Mouse (Mus musculus): ENCODE measurements around the gene Prep.
A peak's percentile ranks its signal among the peaks of the same experiment; 100 is the strongest.

Gene Prep

DNA sequence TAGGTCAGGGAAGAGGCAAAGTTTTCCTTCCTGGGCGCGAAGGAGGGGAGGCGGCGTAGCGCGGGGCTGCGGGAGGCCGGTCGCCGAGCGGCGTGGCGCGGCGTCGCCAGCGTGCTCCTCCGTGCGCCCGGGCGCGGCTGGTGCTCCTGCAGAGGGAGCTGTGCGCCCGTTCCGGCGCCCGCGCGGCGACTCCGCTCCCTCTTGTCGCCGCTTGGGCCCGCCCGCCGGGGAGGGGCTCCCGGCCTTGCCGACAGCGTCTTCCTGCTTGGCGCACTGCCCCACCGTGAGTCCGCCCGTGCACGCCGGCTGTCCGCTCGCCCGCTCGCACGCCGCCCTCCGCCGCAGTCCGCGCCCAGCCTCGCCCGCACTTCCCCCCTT lies at the start of gene Prep:
Gene Prep, plus strand, starts transcription at position 273 of the 378 bp plus-strand sequence.
- DNase-seq (ENCODE audit: extremely low read depth, low read depth, low spot score): no peak

GRCm38 (mm10) chr10:45017352-45017751 lies 49.7 kb upstream of the Prep start:
- DNase-seq (ENCODE audit: extremely low read depth, low read depth, low spot score): no peak

DNA sequence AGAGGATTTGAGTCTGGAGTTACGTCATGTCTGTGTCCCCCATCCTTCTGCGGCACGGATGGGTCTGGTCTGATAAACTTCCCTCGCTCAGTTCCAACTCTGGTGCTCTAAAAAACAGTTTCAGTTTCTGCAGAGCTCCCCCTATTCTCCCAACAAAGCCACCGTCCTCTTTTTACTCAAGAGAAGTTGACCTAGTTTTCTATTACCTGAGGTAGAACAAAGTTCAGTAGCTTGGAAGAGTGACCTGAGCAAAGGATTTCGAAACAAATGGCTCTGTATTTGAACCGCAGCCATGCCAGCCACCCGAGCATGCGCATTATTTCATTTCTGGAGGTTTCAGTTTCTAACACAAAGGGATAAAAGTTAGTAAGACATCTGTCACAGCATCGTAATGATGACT lies 49.2 kb upstream of the Prep start:
- DNase-seq (ENCODE audit: extremely low read depth, low read depth, low spot score): no peak

- no peak for DNase-seq (ENCODE audit: extremely low read depth, low read depth, low spot score)
These were observed 47.6 kb upstream of the Prep start for GRCm38 (mm10) chr10:45019418-45019817.

DNA sequence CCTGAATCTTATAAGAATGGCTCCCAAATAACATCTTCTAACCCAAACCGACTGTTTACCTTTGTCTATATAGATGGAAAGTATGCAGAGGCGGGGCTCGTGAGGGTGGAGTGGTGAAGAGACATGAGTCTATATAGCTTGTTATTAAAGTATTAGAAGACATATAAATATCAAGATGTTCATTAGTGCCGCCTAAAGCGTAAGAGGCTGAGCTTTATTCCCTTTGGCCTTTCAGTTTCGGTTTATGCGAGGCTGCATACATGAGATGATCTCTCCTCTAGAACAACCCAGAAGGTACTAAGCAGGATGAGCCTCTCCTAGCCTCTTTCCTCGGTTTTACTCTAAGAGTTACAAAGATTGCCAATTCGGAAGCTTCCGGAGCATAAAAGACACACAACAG lies 47.2 kb upstream of the Prep start:
- DNase-seq (ENCODE audit: extremely low read depth, low read depth, low spot score): no peak

- DNase-seq (ENCODE audit: extremely low read depth, low read depth, low spot score): no peak
These were observed 46.7 kb upstream of the Prep start for GRCm38 (mm10) chr10:45020291-45020690.

GRCm38 (mm10) chr10:45025184-45025583 lies 41.8 kb upstream of the Prep start:
- no peak for DNase-seq (ENCODE audit: extremely low read depth, low read depth, low spot score)

DNA sequence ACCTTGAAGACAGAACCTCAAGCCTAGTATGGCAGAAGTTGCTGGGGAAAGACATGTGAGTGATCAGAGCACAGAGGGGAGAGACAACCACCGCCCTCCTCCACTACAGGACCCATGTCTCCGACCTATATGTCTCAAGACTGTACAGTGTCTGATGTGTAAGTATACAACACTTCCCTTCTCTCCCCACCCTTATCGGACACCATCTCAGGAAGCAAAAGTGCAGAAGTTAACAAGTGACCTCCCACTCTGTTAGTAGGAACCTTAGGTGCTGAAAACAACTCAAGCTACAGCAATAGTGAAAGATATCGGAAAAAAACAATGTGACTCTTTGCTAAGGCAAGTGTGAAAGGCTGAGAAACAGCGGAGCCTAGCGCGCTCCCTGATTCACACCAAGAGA lies 40.1 kb upstream of the Prep start:
- no peak for DNase-seq (ENCODE audit: extremely low read depth, low read depth, low spot score)

- DNase-seq (ENCODE audit: extremely low read depth, low read depth, low spot score): no peak
These were observed 21.6 kb upstream of the Prep start for GRCm38 (mm10) chr10:45045268-45045928.

DNA sequence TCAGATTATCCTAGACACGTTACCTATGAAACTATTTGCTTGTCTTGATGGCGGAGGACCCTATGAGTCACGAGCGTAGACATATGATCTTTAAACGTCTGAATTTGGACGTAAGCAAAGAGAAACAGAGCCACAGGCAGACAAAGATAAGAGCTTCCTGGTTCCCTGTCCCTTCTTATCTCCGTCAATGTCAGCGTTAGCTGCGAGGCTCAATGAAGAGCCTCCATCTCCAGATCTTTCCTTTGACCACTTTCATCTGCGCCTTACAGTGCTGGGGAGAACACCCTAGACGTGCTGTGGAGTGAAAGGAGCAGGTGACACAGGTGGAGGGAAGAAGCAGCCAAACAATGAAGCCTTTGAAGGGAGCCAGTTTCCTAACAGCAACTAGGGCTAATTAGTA lies 18.8 kb upstream of the Prep start:
- DNase-seq (ENCODE audit: extremely low read depth, low read depth, low spot score): no peak

DNA sequence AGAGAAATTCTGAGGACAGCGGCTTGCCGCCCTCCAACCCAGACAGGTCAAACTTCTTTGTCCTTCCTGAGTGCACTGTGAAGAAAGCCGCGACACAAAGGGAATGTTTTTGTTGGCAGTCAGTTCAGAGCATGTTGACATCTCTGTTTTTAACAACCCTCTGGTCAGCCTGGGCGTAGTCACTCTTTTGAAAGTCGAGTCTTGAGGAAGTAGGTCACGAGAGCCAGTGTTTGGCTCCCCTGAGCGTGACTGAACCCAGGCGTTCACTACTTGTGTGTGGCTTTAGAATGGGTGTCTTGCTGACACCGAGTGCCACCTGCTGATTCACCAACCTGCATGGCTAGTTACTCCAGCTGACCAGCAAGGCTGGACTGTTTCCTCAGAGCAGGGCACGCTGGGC lies 18.4 kb upstream of the Prep start:
- peak; percentile 83 for DNase-seq (ENCODE audit: extremely low read depth, low read depth, low spot score)

DNA sequence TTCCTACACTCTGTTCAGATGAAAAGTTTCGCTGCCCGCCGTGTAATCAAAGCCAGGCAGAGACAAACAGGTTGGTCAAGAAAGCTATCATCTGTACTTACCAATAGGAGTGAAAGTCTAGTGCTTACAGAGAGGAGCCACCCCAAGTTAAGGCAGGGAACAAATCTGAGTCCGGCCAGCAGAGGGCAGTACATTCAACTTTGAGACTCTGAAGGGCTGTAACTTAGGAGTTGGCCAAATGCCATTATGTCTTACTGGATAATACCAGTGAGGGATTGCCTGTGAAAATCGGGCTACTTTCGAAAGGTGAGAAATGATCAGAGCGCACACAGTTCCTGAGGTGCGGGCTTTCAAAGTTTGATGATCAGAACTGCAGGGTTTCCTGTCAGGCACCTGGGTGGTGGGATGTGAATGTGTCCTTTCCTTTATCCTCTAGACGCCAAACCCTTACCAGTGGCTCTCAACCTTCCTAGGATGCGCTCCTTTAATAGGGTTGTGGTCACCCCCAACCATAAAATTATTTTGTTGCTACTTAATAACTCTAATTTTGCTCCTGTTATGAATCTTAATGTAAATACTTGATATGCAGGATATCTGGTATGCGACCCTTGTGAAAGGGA lies 15.8 kb upstream of the Prep start:
- DNase-seq (ENCODE audit: extremely low read depth, low read depth, low spot score): no peak

- DNase-seq (ENCODE audit: extremely low read depth, low read depth, low spot score): no peak
These were observed 8.6 kb upstream of the Prep start for GRCm38 (mm10) chr10:45058361-45058760.

- no peak for DNase-seq (ENCODE audit: extremely low read depth, low read depth, low spot score)
These were observed 6.2 kb upstream of the Prep start for GRCm38 (mm10) chr10:45060841-45061240.

- DNase-seq (ENCODE audit: extremely low read depth, low read depth, low spot score): no peak
These were observed 672 bp upstream of the Prep start for GRCm38 (mm10) chr10:45066131-45066930.

GRCm38 (mm10) chr10:45067436-45067925 lies 478 bp downstream of the Prep start:
- no peak for DNase-seq (ENCODE audit: extremely low read depth, low read depth, low spot score)

- no peak for DNase-seq (ENCODE audit: extremely low read depth, low read depth, low spot score)
These were observed 2.6 kb downstream of the Prep start for GRCm38 (mm10) chr10:45069557-45069956.

- no peak for DNase-seq (ENCODE audit: extremely low read depth, low read depth, low spot score)
These were observed 3.4 kb downstream of the Prep start for GRCm38 (mm10) chr10:45070362-45070761.

DNA sequence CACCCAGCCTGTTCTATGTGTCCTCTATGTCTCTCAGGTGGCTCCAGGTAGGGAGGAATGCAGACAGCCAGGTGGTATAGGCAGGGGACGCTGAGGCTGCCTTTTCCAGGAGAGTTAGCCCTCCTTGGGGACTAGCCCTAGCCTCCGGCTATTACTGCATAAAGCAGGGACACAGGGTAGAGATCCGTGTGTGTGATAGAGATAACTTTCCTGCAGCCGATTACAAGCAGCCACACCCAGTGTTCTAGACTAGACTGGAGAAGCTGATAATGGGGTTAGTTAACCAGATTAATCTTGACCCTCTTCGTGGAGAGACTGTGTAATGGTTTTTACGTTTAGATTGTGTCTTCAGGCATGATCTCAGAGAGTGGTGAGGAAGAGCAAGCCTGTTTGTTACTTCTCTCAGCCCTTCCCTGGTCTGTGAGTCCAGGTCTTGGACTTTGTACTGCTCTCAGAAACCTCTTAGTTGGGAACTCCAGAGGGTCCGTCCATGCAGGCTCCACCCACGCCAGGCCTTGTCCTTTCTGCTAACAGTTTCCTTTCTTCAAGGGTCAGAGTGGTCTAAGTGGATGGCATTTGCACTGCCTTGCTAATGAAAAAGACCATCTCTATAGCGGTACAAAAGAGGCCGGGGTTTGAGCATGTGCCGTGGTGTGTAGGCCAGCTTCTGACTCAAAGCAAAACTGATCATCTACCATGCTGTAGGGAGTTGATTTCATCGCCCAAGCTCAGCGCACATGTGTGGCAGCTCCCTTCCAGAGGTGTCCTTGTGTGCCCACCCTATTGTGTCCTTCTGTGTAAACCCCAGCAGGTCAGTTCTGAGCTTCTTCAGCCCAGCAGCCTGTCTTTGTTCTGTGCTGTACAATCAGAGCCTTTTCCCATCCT lies 4.2 kb downstream of the Prep start:
- no peak for DNase-seq (ENCODE audit: extremely low read depth, low read depth, low spot score)

- no peak for DNase-seq (ENCODE audit: extremely low read depth, low read depth, low spot score)
These were observed 5.3 kb downstream of the Prep start for GRCm38 (mm10) chr10:45072339-45072738.

DNA sequence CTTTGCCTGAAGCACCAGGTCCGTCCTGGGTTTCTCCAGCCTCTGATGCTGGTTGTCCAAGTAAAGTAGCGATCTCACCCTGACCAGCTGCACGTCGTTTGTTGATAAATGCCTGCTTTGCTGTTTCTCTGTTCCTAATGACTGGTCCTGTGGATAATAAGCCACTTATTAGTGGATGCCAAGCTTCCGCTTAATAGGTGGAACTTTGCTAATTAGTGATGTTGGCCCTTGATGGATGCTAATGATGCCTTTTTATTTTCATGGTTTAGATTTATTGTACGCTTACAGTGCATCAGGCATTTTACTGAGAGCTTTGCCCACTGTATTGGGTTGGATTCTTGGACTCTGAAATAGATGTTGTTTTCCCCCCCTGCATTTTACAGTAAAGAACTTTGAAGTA lies 7.5 kb downstream of the Prep start:
- DNase-seq (ENCODE audit: extremely low read depth, low read depth, low spot score): no peak
